Mouse (Mus musculus) small intestine, adult 2 months (tissue): Measurements from ENCODE around the gene Max. TPM values are rescaled to one million over a fixed set of nuclear protein-coding genes. Genes with fewer than 3 reads are reported as not detected.

ENCODE experiments used
- H3K27ac ChIP-seq: fragments of 200-500 bp; 2 replicates; pipeline ENCODE4 v1.5.1; 2012; ENCODE audit warnings: low read depth, low read length, control low read depth, inconsistent platforms; ENCODE audit not compliant: insufficient read depth
- H3K27me3 ChIP-seq: fragments of 200-500 bp; 2 replicates; pipeline ENCODE4 v1.6.1; 2012; ENCODE audit warnings: mild to moderate bottlenecking, moderate library complexity, low read length, inconsistent platforms; ENCODE audit not compliant: control insufficient read depth, insufficient read depth
- H3K36me3 ChIP-seq: fragments of 200-500 bp; 2 replicates; pipeline ENCODE4 v1.6.1; 2012; ENCODE audit warnings: mild to moderate bottlenecking, low read length, control low read depth, inconsistent platforms; ENCODE audit not compliant: control insufficient read depth, insufficient read depth
- H3K4me1 ChIP-seq: fragments of 200-500 bp; 2 replicates; pipeline ENCODE4 v1.6.1; 2012; ENCODE audit warnings: low read length, inconsistent platforms, mixed read lengths; ENCODE audit not compliant: control insufficient read depth, insufficient read depth, insufficient read length
- H3K4me3 ChIP-seq: fragments of 200-500 bp; 2 replicates; pipeline ENCODE4 v1.5.1; 2012; ENCODE audit warnings: low read depth, mild to moderate bottlenecking, control low read depth, inconsistent platforms, low read length, moderate library complexity
- CTCF ChIP-seq: fragments of 200-500 bp; IDR thresholded peaks from 2 replicates; pipeline ENCODE4 v1.5.1; 2012; ENCODE audit warnings: low read depth, mild to moderate bottlenecking, control low read depth, inconsistent platforms, low read length, moderate library complexity, mixed read lengths; ENCODE audit not compliant: insufficient replicate concordance, insufficient read length; ENCODE audit errors: extremely low read depth
- POLR2A ChIP-seq: fragments of 200-500 bp; IDR thresholded peaks from 2 replicates; pipeline ENCODE4 v1.6.1; 2012; ENCODE audit warnings: low read depth, mild to moderate bottlenecking, control low read depth, inconsistent platforms, low read length, moderate library complexity
- WGBS: fragments of 180-500 bp; shearing (Covaris S2); methylation state at CpG from one replicate; pipeline ENCODE4 v1.1.7; 2018; 5-methylcytosine and 5-hydroxymethylcytosine counted together
- polyA plus RNA-seq: library from polyadenylated mRNA; depleted of rRNA; stranded (reverse); fragments of >200 nt; gene quantifications from 2 replicates; pipeline ENCODE4 v1.2.3, GENCODE M21; 2012

Gene Max
- polyA plus RNA-seq, 1 experiment: 99.1 TPM

DNA sequence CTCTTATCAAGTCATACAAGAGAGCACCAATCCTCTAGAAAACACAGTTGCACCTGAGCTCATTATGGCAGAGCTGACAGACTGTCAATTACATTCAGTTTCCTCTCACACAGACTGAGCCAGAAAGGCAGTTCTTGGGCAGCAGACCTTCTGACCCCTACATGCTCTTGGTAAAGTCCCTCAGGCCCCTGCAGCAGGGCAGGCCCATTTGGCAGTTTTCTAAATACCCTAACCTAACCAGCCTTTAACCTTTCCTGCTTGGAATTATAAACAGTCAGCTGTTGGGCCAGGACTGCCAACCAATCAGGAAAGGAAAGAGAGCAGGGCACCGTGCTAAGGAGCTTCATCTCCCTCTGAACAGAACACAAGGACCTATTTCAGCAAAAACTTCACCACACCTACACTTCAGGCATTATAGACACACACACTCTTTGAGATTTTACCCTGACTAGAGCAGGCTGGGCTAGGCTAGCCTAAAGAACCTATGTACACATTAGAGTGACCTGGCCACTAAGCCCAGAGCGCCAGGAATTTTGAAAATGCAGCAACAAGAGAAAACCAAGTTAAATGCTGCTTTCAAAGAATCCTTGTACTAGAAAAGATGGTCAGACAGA, 8.1 kb downstream of the Max start:
- Histone ChIP-seq H3K36me3 (peaks cover 79% of the 10 kb centered on the region), H3K4me3 (no peak overlapping the region), H3K27ac (peak overlapping the region; percentile 52), H3K4me1 (peaks cover 21% of the 10 kb centered on the region), H3K27me3 (no peaks in the 10 kb centered on the region)
- TF ChIP-seq CTCF (no peak), POLR2A (no peak)
- WGBS: 74% methylated on average over 2 of the region's 2 CpGs

DNA sequence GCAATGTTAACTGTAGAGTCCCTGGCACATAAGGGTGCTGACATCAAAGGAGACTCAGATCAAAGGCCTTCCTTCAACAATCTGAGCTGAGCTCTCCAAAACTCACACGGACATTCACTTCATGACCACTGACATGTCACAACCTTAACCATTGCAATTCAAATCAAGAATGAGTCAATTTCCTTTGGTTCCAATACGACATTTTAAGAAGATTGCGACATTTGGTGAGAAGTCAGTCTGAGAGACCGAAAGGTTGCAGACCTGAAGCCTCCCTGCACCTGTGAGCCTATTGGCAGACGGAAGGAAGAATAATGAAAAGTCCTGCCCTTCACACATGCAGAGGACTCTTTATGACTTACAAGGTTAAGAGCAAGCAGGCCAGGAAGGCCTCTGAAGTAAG, 11.7 kb downstream of the Max start:
- WGBS: 79% methylated on average over 5 of the region's 5 CpGs
- Histone ChIP-seq H3K27ac (peak overlapping the region; percentile 52; the same call in 1 of the 2 replicates), H3K4me3 (no peak overlapping the region), H3K36me3 (peaks cover 84% of the 10 kb centered on the region), H3K27me3 (no peaks in the 10 kb centered on the region), H3K4me1 (peaks cover 24% of the 10 kb centered on the region)
- no peak for TF ChIP-seq POLR2A
- TF ChIP-seq CTCF: no peak

DNA sequence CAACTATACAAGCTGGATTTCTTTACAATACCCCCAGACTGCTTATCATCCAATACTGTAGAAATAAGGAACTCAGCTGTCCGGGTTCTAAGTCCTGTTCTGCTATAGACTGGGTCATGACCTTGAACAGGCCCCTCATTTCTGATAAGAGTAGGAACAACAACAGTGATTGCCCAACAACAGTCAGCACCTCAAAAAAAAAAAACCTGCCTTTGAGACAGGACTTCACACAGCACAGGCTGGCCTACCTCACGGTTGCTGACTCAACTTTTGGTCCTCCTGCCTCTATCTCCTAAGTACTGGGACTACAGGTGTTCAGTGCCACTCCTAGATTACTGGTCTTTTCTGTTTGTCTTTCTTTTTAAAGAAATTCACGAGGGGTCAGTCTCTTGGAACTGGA, 13.2 kb downstream of the Max start:
- Histone ChIP-seq H3K36me3 (peaks cover 88% of the 10 kb centered on the region), H3K4me1 (peaks cover 27% of the 10 kb centered on the region), H3K27ac (peak overlapping the region; percentile 78), H3K27me3 (no peaks in the 10 kb centered on the region), H3K4me3 (no peak overlapping the region)
- 30% methylated on average over 3 of the region's 3 CpGs for WGBS
- no peak for TF ChIP-seq CTCF
- no peak for TF ChIP-seq POLR2A

DNA sequence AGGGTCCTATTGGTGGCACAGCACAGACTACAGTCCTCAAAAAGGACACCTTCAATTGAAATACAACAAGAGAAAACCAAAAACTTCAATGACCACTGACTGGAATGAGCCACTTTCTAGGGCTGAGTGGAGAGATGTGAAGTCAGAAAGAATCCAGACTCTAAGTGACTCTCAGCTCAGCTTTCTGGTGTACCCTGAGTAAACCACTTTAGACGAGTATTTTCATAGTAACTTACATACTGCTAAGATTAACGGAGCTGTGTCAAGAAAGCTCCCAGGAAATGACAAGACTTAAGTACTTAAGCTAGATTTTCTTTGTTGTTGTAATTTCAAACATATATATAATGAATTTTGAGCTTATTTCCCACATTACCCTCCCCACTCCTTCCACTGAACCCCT, 13.8 kb downstream of the Max start:
- no peak overlapping the region for H3K4me3 ChIP-seq
- WGBS: 87% methylated on average over 2 of the region's 2 CpGs
- H3K27ac ChIP-seq: peak overlapping the region; percentile 78; the same call in 1 of the 2 replicates
- H3K27me3 ChIP-seq: no peaks in the 10 kb centered on the region
- peaks cover 85% of the 10 kb centered on the region for H3K36me3 ChIP-seq
- no peak for TF ChIP-seq POLR2A
- TF ChIP-seq CTCF: no peak
- H3K4me1 ChIP-seq: peaks cover 24% of the 10 kb centered on the region

DNA sequence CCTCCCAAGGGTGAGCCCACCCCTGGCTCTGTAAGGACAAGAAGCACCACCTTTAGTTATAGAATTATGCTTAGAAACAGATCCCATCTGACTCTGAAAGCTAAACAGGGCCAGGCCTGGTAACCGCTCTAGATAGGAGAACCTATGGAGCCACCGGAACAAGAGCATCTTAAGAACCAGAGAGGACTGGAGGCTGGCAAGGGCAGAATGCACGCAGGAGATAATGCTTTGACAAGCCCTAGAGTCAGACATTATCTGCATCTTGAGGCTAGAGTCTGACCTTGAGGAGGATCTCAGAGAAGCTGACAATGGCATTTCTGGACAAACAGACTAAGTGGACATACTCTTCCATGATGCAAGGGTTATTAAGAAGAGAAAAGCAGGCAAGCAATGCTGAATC, 14.5 kb downstream of the Max start:
- no peak for TF ChIP-seq CTCF
- no peak for TF ChIP-seq POLR2A
- 94% methylated on average over 3 of the region's 3 CpGs for WGBS
- Histone ChIP-seq H3K36me3 (peaks cover 84% of the 10 kb centered on the region), H3K4me1 (peaks cover 30% of the 10 kb centered on the region), H3K4me3 (no peak overlapping the region), H3K27ac (peak overlapping the region; percentile 37; the same call in 1 of the 2 replicates), H3K27me3 (no peaks in the 10 kb centered on the region)

DNA sequence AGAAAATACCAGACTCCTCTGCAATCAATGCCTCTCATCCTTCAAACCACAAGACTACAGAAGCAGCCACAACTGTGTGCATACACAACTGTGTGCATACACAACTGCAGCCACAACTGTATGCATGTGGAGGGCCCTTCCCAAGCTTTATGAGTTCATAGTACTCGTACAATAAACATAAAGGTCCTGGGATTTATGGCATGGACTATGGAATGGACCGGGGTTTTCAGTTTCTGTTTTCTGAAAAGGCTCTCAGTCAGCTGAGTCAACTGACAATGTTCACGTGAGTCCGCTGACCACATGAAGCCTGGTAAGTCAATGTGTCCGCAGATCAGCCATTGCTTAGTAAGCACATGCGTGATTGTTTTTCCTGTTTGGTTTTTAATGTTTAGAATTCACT, 18.5 kb downstream of the Max start:
- H3K4me1 ChIP-seq: peaks cover 32% of the 10 kb centered on the region
- TF ChIP-seq CTCF (no peak), POLR2A (no peak)
- peaks cover 88% of the 10 kb centered on the region for H3K36me3 ChIP-seq
- no peaks in the 10 kb centered on the region for H3K27me3 ChIP-seq
- H3K4me3 ChIP-seq: no peak overlapping the region
- 20% methylated on average over 6 of the region's 6 CpGs for WGBS
- peak overlapping the region; percentile 87 for H3K27ac ChIP-seq

DNA sequence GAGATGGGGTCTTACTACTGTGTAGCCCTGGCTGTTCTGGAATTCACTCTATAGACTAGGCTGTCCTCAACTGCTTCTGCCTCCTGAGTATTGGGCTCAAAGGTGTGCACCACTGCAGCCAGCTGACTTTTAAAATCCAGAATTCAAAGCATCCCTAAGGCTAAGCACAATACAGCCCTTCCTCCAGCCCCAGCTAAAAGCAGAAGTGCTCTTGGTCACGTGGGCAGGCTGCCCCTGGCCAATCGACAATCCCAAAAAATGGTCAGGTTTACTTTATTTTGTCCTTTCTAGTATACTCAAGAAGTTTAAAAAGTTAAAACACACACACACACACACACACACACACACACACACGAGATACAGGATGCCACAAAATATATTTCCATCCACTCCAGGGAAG, 19.0 kb downstream of the Max start:
- H3K27ac ChIP-seq: peak overlapping the region; percentile 60

More for the DNA sequence above, 19.0 kb downstream of the Max start:
- TF ChIP-seq CTCF: no peak
- no peak for TF ChIP-seq POLR2A
- Histone ChIP-seq H3K4me1 (peaks cover 32% of the 10 kb centered on the region), H3K36me3 (peaks cover 89% of the 10 kb centered on the region), H3K4me3 (no peak overlapping the region), H3K27me3 (no peaks in the 10 kb centered on the region)
- 55% methylated on average over 3 of the region's 3 CpGs for WGBS
